In the genomic region with DNA sequence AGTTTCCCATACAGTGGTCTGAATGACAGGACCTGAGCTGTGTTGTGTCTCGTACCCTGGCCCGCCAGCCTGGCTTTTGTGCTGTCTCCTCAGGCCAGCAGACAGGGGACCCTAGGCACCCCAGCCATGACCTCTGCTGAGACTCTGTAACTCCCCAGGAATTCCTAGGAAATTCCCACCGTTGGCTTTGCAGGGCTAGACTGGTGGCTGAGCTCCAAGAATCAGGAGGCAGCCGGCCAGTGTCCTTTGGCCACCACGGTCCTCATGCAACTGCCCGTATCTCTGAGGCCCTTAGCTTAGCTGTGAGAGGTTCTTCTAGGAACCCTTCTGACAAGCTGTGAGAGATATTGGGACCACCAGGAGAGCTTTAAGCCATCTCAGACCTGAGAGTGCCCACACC, we compare ENCODE assay signal across 19 mouse cellular contexts. TPM values are rescaled to one million over a fixed set of nuclear protein-coding genes. Genes with fewer than 3 reads are reported as not detected.
A peak's percentile ranks its signal among the peaks of the same experiment; 100 is the strongest.
DNase-seq lines count a peak whose midpoint lies in the region; ATAC-seq lines count a peak whose summit lies in the region.
"Had no signal": no experiment of that assay in that cellular context is flagged by ENCODE, and none has a peak within 500 bp of the region (broad histone marks: within the 10 kb centered on the region; RNA-seq: fewer than 3 reads in every experiment).

No protein-coding gene starts in this region.

- no peaks in the 10 kb centered on the region for H3K36me3 ChIP-seq in embryonic facial prominence, embryonic 13.5 days
- peaks cover 19% of the 10 kb centered on the region for H3K36me3 ChIP-seq in embryonic facial prominence, embryonic 10.5 days (replicated peaks)
- H3K36me3 ChIP-seq: G1E; hindbrain, embryonic 12.5 days; midbrain, embryonic 13.5 days had no signal

- peaks cover 80% of the 10 kb centered on the region for H3K4me1 ChIP-seq in embryonic facial prominence, embryonic 13.5 days
- H3K4me1 ChIP-seq in embryonic facial prominence, embryonic 10.5 days = peaks cover 57% of the 10 kb centered on the region

- H3K27ac ChIP-seq in embryonic facial prominence, embryonic 13.5 days = peak overlapping the region; percentile 95; the same call in 1 of the 2 replicates
- no peak overlapping the region for H3K27ac ChIP-seq in embryonic facial prominence, embryonic 10.5 days (replicated peaks)
- H3K27ac ChIP-seq: hindbrain, embryonic 12.5 days; macrophage; midbrain, embryonic 13.5 days had no signal

- H3K4me2 ChIP-seq in embryonic facial prominence, embryonic 13.5 days = no peak overlapping the region
- H3K4me2 ChIP-seq: hindbrain, embryonic 12.5 days; midbrain, embryonic 13.5 days had no signal

- WGBS in embryonic facial prominence, embryonic 13.5 days = 79% methylated on average over 6 of the region's 6 CpGs
- 81% methylated on average over 6 of the region's 6 CpGs for WGBS in embryonic facial prominence, embryonic 10.5 days

- no peak for DNase-seq in embryonic facial prominence, embryonic 10.5 days (ENCODE audit: low spot score)
- DNase-seq in kidney, postnatal 10 days = peak; percentile 49
- no peak for DNase-seq in kidney, postnatal 4 days
- DNase-seq in heart, adult 8-10 months (ENCODE audit: low spot score) = peak; percentile 43
- DNase-seq in heart, postnatal 10 days = peak; percentile 82 to 83
- DNase-seq: adrenal gland, postnatal 25 days; gastrocnemius, postnatal 36 days; lung, adult 18-20 months; thymus, adult 18-20 months had no signal

- ATAC-seq in embryonic facial prominence, embryonic 13.5 days (ENCODE audit: insufficient number of reproducible peaks, insufficient read depth, low FRiP score, low TSS enrichment, low read depth) = no peak
- ATAC-seq in granulocyte monocyte progenitor cell, adult 5-6 weeks (replicated peaks; ENCODE audit: poor library complexity, severe bottlenecking) = no peak
- ATAC-seq: forebrain, embryonic 16.5 days; intestine, embryonic 16.5 days; midbrain, embryonic 13.5 days had no signal

- H3K9me3 ChIP-seq in embryonic facial prominence, embryonic 13.5 days = no peaks in the 10 kb centered on the region
- H3K9me3 ChIP-seq in embryonic facial prominence, embryonic 10.5 days = no peaks in the 10 kb centered on the region
- H3K9me3 ChIP-seq: hindbrain, embryonic 12.5 days; midbrain, embryonic 13.5 days had no signal

- H3K9ac ChIP-seq in embryonic facial prominence, embryonic 13.5 days = peak overlapping the region; percentile 11; the same call in 1 of the 2 replicates
- H3K9ac ChIP-seq: hindbrain, embryonic 12.5 days; midbrain, embryonic 13.5 days had no signal

- no peak overlapping the region for H3K4me3 ChIP-seq in embryonic facial prominence, embryonic 13.5 days
- no peak overlapping the region for H3K4me3 ChIP-seq in embryonic facial prominence, embryonic 10.5 days
- H3K4me3 ChIP-seq: hindbrain, embryonic 12.5 days; midbrain, embryonic 13.5 days; myocyte had no signal

- intact Hi-C loops in heart, postnatal 10 days (cut with DNase I) = no loop called here

- no peaks in the 10 kb centered on the region for H3K27me3 ChIP-seq in embryonic facial prominence, embryonic 13.5 days
- no peaks in the 10 kb centered on the region for H3K27me3 ChIP-seq in embryonic facial prominence, embryonic 10.5 days (replicated peaks; ENCODE audit: low read depth, poor library complexity, severe bottlenecking)
- H3K27me3 ChIP-seq: hindbrain, embryonic 12.5 days; midbrain, embryonic 13.5 days had no signal

RNA-seq across cellular contexts. Expression of gene Megf6, which starts 52.2 kb away (rescaled TPM):
- 99.7 and 104 TPM in 2 replicates for polyA plus RNA-seq in embryonic facial prominence, embryonic 13.5 days (2015; fragmentation: Nextera tagmentation; extraction: Ambion mirVana)
- polyA plus RNA-seq in embryonic facial prominence, embryonic 10.5 days (2016; fragmentation: Nextera tagmentation; extraction: Ambion mirVana) = 37.9 and 38.7 TPM in 2 replicates
- total RNA-seq in heart, adult 8-10 months (2022) = 1 to 10 TPM; 6.6 to 9.5 (median 7.1) TPM
- total RNA-seq in heart, postnatal 10 days (2021) = 10 to 100 TPM; 33.8 to 41.5 TPM
- total RNA-seq in granulocyte monocyte progenitor cell, adult 5-6 weeks (2014; fragmentation: Nextera tagmentation) = not detected in 2 replicates
- total RNA-seq in granulocyte monocyte progenitor cell, adult 5-6 weeks (2017) = not detected in 2 replicates
- total RNA-seq: neutrophil, adult 5-6 weeks had no signal
- polyA plus RNA-seq: macrophage, myocyte had no signal

Comparison
In these comparisons a context has a peak if more than half of its experiments do, and no peak if none do; other contexts are left out.
1. DNase-seq: peak in kidney, postnatal 10 days (single experiment), heart, adult 8-10 months (single experiment) and heart, postnatal 10 days (2 of 2); none in embryonic facial prominence, embryonic 10.5 days (single experiment) and kidney, postnatal 4 days (0 of 2).
2. RNA of gene Megf6, which starts 52.2 kb away (total RNA-seq): 33.8 to 41.5 TPM in heart, postnatal 10 days and 6.6 to 9.5 TPM in heart, adult 8-10 months; not detected in granulocyte monocyte progenitor cell, adult 5-6 weeks; every median in the first group is over 4 times any median in the second.